Mouse (Mus musculus): ENCODE results near the gene AC124502.3. TPM values are rescaled to one million over a fixed set of nuclear protein-coding genes. Genes with fewer than 3 reads are reported as not detected.

Gene AC124502.3
- polyA plus RNA-seq, 1 experiment from 2014 or later: 2.4 TPM

GRCm38 (mm10) chr19:5040862-5041523, 2.3 kb downstream of the AC124502.3 start, which contains the start of gene Brms1:
Gene Brms1, plus strand, starts transcription at chr19:5041354.
- Histone ChIP-seq H3K4me1 (ENCODE audit: control insufficient read depth, insufficient read depth, low read depth, low read length) (peaks cover 27% of the 10 kb centered on the region), H3K36me3 (ENCODE audit: control insufficient read depth, insufficient read depth, low read length) (peaks cover 5% of the 10 kb centered on the region; the same call in 1 of the 2 replicates), H3K27me3 (replicated peaks; ENCODE audit: control insufficient read depth, insufficient read depth, low read length) (no peaks in the 10 kb centered on the region), H3K27ac (ENCODE audit: low read depth, low read length) (peak within 1 kb of the TSS; percentile 67; the same call in 1 of the 2 replicates), H3K4me2 (ENCODE audit: low read length) (peak within 1 kb of the TSS; percentile 96), H3K9ac (ENCODE audit: low read depth, low read length) (peak within 1 kb of the TSS; percentile 83), H3K4me3 (ENCODE audit: low read length) (peak within 1 kb of the TSS; percentile 92), H3K9me3 (ENCODE audit: control insufficient read depth, low read length) (no peaks in the 10 kb centered on the region)
- WGBS: 7% methylated on average over 40 of the region's 40 CpGs
- peak; percentile 67 for ATAC-seq

DNA sequence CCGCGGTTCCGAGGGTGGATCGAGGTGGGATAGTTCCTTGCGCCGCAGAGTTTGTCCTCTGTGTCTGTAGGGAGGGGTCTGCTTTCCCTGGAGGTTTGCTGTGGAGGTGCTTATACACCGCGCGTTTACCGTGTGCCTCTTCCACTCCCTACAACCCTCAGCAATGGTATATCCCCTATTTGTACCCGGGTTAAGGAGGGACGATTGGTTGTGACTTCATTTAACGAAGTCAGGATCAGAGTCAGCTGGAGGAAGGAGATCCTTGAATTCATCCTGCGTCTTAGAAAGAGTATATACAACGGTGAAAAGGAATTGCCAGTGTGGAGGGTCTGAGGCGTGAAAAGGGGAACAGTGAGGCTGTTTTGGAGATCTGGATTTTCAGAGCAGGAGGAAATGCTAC, 2.9 kb downstream of the AC124502.3 start:
- Histone ChIP-seq H3K4me3 (ENCODE audit: low read length) (peak overlapping the region; percentile 92), H3K4me1 (ENCODE audit: control insufficient read depth, insufficient read depth, low read depth, low read length) (peaks cover 27% of the 10 kb centered on the region), H3K9me3 (ENCODE audit: control insufficient read depth, low read length) (no peaks in the 10 kb centered on the region), H3K27me3 (replicated peaks; ENCODE audit: control insufficient read depth, insufficient read depth, low read length) (no peaks in the 10 kb centered on the region), H3K36me3 (ENCODE audit: control insufficient read depth, insufficient read depth, low read length) (peaks cover 9% of the 10 kb centered on the region; the same call in 1 of the 2 replicates), H3K4me2 (ENCODE audit: low read length) (peak overlapping the region; percentile 96), H3K27ac (ENCODE audit: low read depth, low read length) (no peak overlapping the region), H3K9ac (ENCODE audit: low read depth, low read length) (peak overlapping the region; percentile 83)
- 3% methylated on average over 16 of the region's 16 CpGs for WGBS
- ATAC-seq: no peak

GRCm38 (mm10) chr19:5045531-5045930, 6.8 kb downstream of the AC124502.3 start:
- no peak for ATAC-seq
- WGBS: 85% methylated on average over 4 of the region's 4 CpGs
- Histone ChIP-seq H3K36me3 (ENCODE audit: control insufficient read depth, insufficient read depth, low read length) (peaks cover 18% of the 10 kb centered on the region), H3K4me2 (ENCODE audit: low read length) (no peak overlapping the region), H3K27ac (ENCODE audit: low read depth, low read length) (no peak overlapping the region), H3K27me3 (replicated peaks; ENCODE audit: control insufficient read depth, insufficient read depth, low read length) (peaks cover 8% of the 10 kb centered on the region; the same call in 1 of the 2 replicates), H3K4me3 (ENCODE audit: low read length) (no peak overlapping the region), H3K9ac (ENCODE audit: low read depth, low read length) (no peak overlapping the region), H3K9me3 (ENCODE audit: control insufficient read depth, low read length) (no peaks in the 10 kb centered on the region), H3K4me1 (ENCODE audit: control insufficient read depth, insufficient read depth, low read depth, low read length) (peaks cover 17% of the 10 kb centered on the region)

DNA sequence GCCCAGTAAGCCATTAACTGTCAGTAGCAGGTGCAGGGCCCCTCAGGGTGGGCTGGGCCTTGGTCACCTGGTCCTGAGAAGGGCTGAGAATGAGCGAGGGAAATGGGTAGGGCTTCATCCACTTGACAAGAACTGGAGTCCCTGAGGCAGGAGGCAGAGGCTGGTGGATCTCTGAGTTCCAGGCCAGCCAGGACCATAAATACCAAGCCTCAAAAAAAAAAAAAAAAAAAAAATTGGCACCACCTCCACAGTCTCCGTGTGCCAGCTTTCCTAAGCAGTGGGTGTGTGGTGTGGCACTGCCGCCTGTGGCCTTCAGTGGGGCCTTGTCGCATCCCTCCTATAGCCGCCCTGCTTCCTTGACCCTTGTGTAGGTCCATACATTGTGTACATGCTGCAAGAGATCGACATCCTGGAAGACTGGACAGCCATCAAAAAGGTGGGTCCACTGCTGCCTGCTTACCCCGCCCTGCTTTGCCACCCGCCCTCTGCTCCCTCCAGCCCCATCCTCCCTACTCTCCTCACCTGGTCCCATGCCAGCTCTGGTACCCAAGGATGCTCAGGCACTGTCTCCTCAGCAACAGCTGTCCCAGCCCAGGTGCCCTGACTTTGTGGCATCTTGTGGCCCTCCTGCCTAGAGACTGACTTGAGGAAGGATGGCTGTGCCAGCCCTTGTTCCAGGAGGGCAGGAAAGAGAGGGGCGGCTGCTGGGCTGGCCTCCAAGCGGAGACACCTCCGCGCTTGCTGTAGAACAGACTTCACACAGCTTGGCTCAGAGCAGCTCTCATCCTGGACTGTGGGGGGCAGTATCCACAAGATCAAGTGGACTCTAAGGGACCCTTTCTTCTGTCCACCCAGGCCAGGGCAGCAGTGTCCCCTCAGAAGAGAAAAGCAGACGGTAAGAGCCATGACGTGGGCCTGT, 9.7 kb downstream of the AC124502.3 start:
- Histone ChIP-seq H3K9ac (ENCODE audit: low read depth, low read length) (no peak overlapping the region), H3K4me3 (ENCODE audit: low read length) (no peak overlapping the region), H3K9me3 (ENCODE audit: control insufficient read depth, low read length) (no peaks in the 10 kb centered on the region), H3K27me3 (replicated peaks; ENCODE audit: control insufficient read depth, insufficient read depth, low read length) (peaks cover 33% of the 10 kb centered on the region), H3K4me2 (ENCODE audit: low read length) (no peak overlapping the region), H3K4me1 (ENCODE audit: control insufficient read depth, insufficient read depth, low read depth, low read length) (peaks cover 8% of the 10 kb centered on the region), H3K27ac (ENCODE audit: low read depth, low read length) (no peak overlapping the region), H3K36me3 (ENCODE audit: control insufficient read depth, insufficient read depth, low read length) (peaks cover 18% of the 10 kb centered on the region)
- WGBS: 83% methylated on average over 14 of the region's 14 CpGs
- no peak for ATAC-seq

GRCm38 (mm10) chr19:5049325-5049724, 10.6 kb downstream of the AC124502.3 start:
- H3K36me3 ChIP-seq (ENCODE audit: control insufficient read depth, insufficient read depth, low read length): peaks cover 16% of the 10 kb centered on the region
- no peaks in the 10 kb centered on the region for H3K9me3 ChIP-seq (ENCODE audit: control insufficient read depth, low read length)
- ATAC-seq: no peak
- peaks cover 8% of the 10 kb centered on the region for H3K4me1 ChIP-seq (ENCODE audit: control insufficient read depth, insufficient read depth, low read depth, low read length)
- no peak overlapping the region; the same call in 1 of the 2 replicates for H3K9ac ChIP-seq (ENCODE audit: low read depth, low read length)
- H3K27ac ChIP-seq (ENCODE audit: low read depth, low read length): no peak overlapping the region
- no peak overlapping the region for H3K4me2 ChIP-seq (ENCODE audit: low read length)
- no peak overlapping the region for H3K4me3 ChIP-seq (ENCODE audit: low read length)
- peaks cover 33% of the 10 kb centered on the region for H3K27me3 ChIP-seq (replicated peaks; ENCODE audit: control insufficient read depth, insufficient read depth, low read length)
- WGBS: 83% methylated on average over 6 of the region's 6 CpGs

- Histone ChIP-seq H3K9ac (ENCODE audit: low read depth, low read length) (no peak within 1 kb of the TSS; the same call in none of the 2 replicates), H3K4me2 (ENCODE audit: low read length) (peak within 1 kb of the TSS; percentile 36), H3K27me3 (replicated peaks; ENCODE audit: control insufficient read depth, insufficient read depth, low read length) (peaks cover 35% of the 10 kb centered on the region), H3K9me3 (ENCODE audit: control insufficient read depth, low read length) (no peaks in the 10 kb centered on the region), H3K36me3 (ENCODE audit: control insufficient read depth, insufficient read depth, low read length) (peaks cover 14% of the 10 kb centered on the region), H3K4me1 (ENCODE audit: control insufficient read depth, insufficient read depth, low read depth, low read length) (peaks cover 8% of the 10 kb centered on the region), H3K4me3 (ENCODE audit: low read length) (no peak within 1 kb of the TSS), H3K27ac (ENCODE audit: low read depth, low read length) (no peak within 1 kb of the TSS)
- 22% methylated on average over 14 of the region's 14 CpGs for WGBS
- ATAC-seq: peak; percentile 53; the same call in 1 of the 2 replicates
These were observed 11.6 kb downstream of the AC124502.3 start, which contains the start of gene Rin1 for GRCm38 (mm10) chr19:5050047-5050905. Gene Rin1, plus strand, starts transcription at chr19:5050481.

DNA sequence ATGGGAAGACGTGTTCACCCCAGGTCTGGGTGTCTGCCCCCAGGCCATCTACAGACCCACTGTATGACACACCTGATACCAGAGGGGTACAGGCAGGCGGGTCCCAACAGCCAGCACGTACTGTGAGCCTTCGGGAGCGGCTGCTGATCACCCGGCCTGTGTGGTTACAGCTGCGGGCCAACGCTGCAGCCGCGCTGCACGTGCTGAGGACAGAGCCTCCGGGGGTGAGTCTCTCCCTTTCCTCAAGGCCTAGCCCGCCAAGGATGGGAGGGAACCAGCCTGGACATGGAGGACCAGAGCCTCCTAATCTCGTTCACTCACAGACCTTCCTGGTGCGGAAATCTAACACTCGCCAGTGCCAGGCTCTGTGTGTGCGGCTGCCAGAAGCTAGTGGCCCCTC, 12.3 kb downstream of the AC124502.3 start:
- peaks cover 14% of the 10 kb centered on the region for H3K36me3 ChIP-seq (ENCODE audit: control insufficient read depth, insufficient read depth, low read length)
- peak overlapping the region; percentile 36 for H3K4me2 ChIP-seq (ENCODE audit: low read length)
- H3K9me3 ChIP-seq (ENCODE audit: control insufficient read depth, low read length): no peaks in the 10 kb centered on the region
- no peak overlapping the region for H3K27ac ChIP-seq (ENCODE audit: low read depth, low read length)
- H3K27me3 ChIP-seq (replicated peaks; ENCODE audit: control insufficient read depth, insufficient read depth, low read length): peaks cover 35% of the 10 kb centered on the region
- H3K9ac ChIP-seq (ENCODE audit: low read depth, low read length): no peak overlapping the region; the same call in 1 of the 2 replicates
- H3K4me1 ChIP-seq (ENCODE audit: control insufficient read depth, insufficient read depth, low read depth, low read length): peaks cover 8% of the 10 kb centered on the region
- ATAC-seq: no peak
- H3K4me3 ChIP-seq (ENCODE audit: low read length): no peak overlapping the region
- WGBS: 9% methylated on average over 17 of the region's 17 CpGs

DNA sequence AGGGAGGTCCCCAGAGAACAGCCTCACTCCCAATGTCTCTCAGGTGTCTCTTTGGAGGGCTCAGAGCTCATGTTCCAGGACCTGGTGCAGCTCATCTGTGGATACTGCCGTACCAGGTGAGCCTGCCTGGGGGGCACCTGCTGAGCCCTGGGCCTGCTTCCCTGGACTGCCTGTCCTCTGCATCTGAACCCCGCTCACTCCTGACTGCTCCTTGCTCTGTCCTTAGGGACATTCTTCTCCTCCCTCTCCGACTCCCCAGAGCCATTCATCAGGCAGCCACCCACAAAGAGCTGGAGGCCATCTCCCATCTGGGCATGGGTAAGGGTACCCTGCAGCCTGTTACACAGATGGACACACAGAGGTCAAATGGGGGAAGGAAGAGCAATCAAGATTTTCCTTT, 12.8 kb downstream of the AC124502.3 start:
- 41% methylated on average over 3 of the region's 3 CpGs for WGBS
- H3K4me3 ChIP-seq (ENCODE audit: low read length): no peak overlapping the region
- H3K4me2 ChIP-seq (ENCODE audit: low read length): no peak overlapping the region
- peaks cover 35% of the 10 kb centered on the region for H3K27me3 ChIP-seq (replicated peaks; ENCODE audit: control insufficient read depth, insufficient read depth, low read length)
- no peak for ATAC-seq
- peaks cover 8% of the 10 kb centered on the region for H3K4me1 ChIP-seq (ENCODE audit: control insufficient read depth, insufficient read depth, low read depth, low read length)
- H3K9me3 ChIP-seq (ENCODE audit: control insufficient read depth, low read length): no peaks in the 10 kb centered on the region
- no peak overlapping the region for H3K27ac ChIP-seq (ENCODE audit: low read depth, low read length)
- no peak overlapping the region; the same call in 1 of the 2 replicates for H3K9ac ChIP-seq (ENCODE audit: low read depth, low read length)
- H3K36me3 ChIP-seq (ENCODE audit: control insufficient read depth, insufficient read depth, low read length): peaks cover 10% of the 10 kb centered on the region

Data from hindbrain, embryonic 16.5 days (tissue).